ENCODE assay signal across 9 mouse cellular contexts in the genomic region with DNA sequence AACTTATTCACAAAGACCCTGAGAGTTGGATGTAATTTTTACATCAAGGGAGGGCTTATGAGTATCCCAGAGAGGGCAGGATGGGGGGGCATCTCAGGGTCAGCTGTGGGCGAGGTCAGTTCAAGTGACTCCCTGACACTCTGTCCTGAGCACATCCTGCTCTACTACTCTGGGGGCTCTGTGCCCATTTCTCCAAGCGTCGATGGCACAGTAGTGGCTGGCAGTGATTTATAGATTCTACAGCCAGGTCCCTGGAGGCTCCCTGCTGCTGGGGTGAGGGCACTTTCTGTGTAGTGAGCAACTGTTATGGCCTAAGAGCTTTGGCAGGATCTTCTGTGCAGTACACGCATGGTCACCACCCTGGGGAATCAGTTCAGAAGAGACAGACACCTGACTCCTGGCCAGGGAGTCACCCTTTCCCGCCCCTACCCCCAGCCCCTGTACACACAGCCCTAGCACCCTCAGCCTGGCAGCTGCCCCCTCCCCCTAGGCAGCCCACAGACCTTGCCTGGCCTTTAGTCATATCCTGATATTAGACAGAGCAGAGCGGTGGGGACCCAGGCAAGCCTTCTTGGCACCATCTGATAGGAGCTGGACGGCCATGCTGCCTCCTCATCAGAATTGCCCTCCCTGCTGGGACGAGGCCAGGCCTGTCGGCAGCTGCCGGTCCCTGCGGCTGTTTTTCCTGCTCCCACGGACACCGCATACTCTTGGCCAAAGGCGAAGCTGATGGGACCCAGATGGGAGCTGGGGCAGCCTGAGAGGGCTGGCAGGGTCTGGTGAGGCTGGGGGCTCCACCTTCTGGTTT. TPM values are rescaled to one million over a fixed set of nuclear protein-coding genes. Genes with fewer than 3 reads are reported as not detected.
DNase-seq lines count a peak whose midpoint lies in the region; ATAC-seq and TF ChIP-seq lines count a peak whose summit lies in the region.
"Had no signal": no experiment of that assay in that cellular context is flagged by ENCODE, and none has a peak within 500 bp of the region (broad histone marks: within the 10 kb centered on the region; RNA-seq: fewer than 3 reads in every experiment).

No protein-coding gene starts in this region.

- no peaks in the 10 kb centered on the region for H3K9me3 ChIP-seq in forebrain, embryonic 14.5 days (replicated peaks; ENCODE audit: control insufficient read depth, low read length)
- H3K9me3 ChIP-seq in midbrain, embryonic 14.5 days (ENCODE audit: control insufficient read depth, low read length), result no peaks in the 10 kb centered on the region

- H3K4me3 ChIP-seq in lung, adult 2 months (replicated peaks; ENCODE audit: extremely low read depth, low read depth, low read length), result no peak overlapping the region
- no peak overlapping the region for H3K4me3 ChIP-seq in forebrain, embryonic 14.5 days (ENCODE audit: low read depth, low read length)
- H3K4me3 ChIP-seq in midbrain, embryonic 14.5 days (replicated peaks; ENCODE audit: low read depth, low read length), result no peak overlapping the region

- no peak for TF ChIP-seq CTCF in lung, adult 2 months (IDR thresholded peaks at IDR 0.05; ENCODE audit: insufficient read depth, low read length)

- H3K36me3 ChIP-seq in forebrain, embryonic 14.5 days (ENCODE audit: control insufficient read depth, insufficient read depth, low read length), result no peaks in the 10 kb centered on the region
- H3K36me3 ChIP-seq in midbrain, embryonic 14.5 days (ENCODE audit: control insufficient read depth, insufficient read depth, low read length), result no peaks in the 10 kb centered on the region

- DNase-seq in lung, adult 18-20 months, result peak; percentile 27 to 41
- DNase-seq in lung, adult 2 months, result no peak
- peak; percentile 61 for DNase-seq in forebrain, embryonic 14.5 days (ENCODE audit: low spot score)
- DNase-seq in heart, postnatal 14 days, result peak; percentile 34 to 47
- DNase-seq in midbrain, embryonic 14.5 days, result peak; percentile 51
- DNase-seq in thymus, postnatal 0 days (ENCODE audit: low spot score), result no peak

- 53% methylated on average over 14 of the region's 14 CpGs for WGBS in lung, adult 2 months
- 55% methylated on average over 14 of the region's 14 CpGs for WGBS in forebrain, embryonic 14.5 days
- 64% methylated on average over 14 of the region's 14 CpGs for WGBS in midbrain, embryonic 14.5 days

- peak; percentile 52 for ATAC-seq in forebrain, embryonic 14.5 days
- ATAC-seq in midbrain, embryonic 14.5 days (ENCODE audit: low FRiP score, low TSS enrichment), result 0 out of 2 replicates have a peak, but pooled peaks have one; percentile 24
- ATAC-seq in frontal cortex, adult (ENCODE audit: low TSS enrichment), result no peak

- H3K9ac ChIP-seq in forebrain, embryonic 14.5 days (ENCODE audit: low read length), result no peak overlapping the region
- no peak overlapping the region for H3K9ac ChIP-seq in midbrain, embryonic 14.5 days (replicated peaks; ENCODE audit: low read length)

- H3K27me3 ChIP-seq in forebrain, embryonic 14.5 days (replicated peaks; ENCODE audit: control insufficient read depth, insufficient read depth, low read length), result no peaks in the 10 kb centered on the region
- H3K27me3 ChIP-seq in midbrain, embryonic 14.5 days (ENCODE audit: control insufficient read depth, insufficient read depth, low read length), result no peaks in the 10 kb centered on the region

- no peak overlapping the region for H3K4me2 ChIP-seq in forebrain, embryonic 14.5 days (ENCODE audit: low read length)
- H3K4me2 ChIP-seq in midbrain, embryonic 14.5 days (ENCODE audit: low read length), result no peak overlapping the region

- intact Hi-C loops in heart, postnatal 14 days (cut with DNase I), result no loop called here

- H3K4me1 ChIP-seq in lung, adult 2 months (ENCODE audit: control insufficient read depth, insufficient read depth, low read length), result no peaks in the 10 kb centered on the region
- H3K4me1 ChIP-seq in forebrain, embryonic 14.5 days (ENCODE audit: control insufficient read depth, insufficient read depth, low read length), result peaks cover 10% of the 10 kb centered on the region
- peaks cover 15% of the 10 kb centered on the region for H3K4me1 ChIP-seq in midbrain, embryonic 14.5 days (ENCODE audit: control insufficient read depth, insufficient read depth, low read length)

- no peak for TF ChIP-seq POLR2A in lung, adult 2 months (IDR thresholded peaks at IDR 0.05; ENCODE audit: borderline replicate concordance, extremely low read depth, low read depth, low read length)

- peak overlapping the region; percentile 50; the same call in 1 of the 2 replicates for H3K27ac ChIP-seq in forebrain, embryonic 14.5 days (ENCODE audit: low read depth, low read length)
- peak overlapping the region; percentile 26; the same call in 1 of the 2 replicates for H3K27ac ChIP-seq in midbrain, embryonic 14.5 days (replicated peaks; ENCODE audit: low read depth, low read length)

RNA-seq across cellular contexts. Expression of a gene that starts 2.3 kb away (rescaled TPM):
- not detected in 2 replicates for polyA plus RNA-seq in lung, adult 2 months (2012; rRNA removed)
- polyA plus RNA-seq in forebrain, embryonic 14.5 days (2014; fragmentation: Nextera tagmentation; extraction: Ambion mirVana), result not detected in 2 replicates
- total RNA-seq in heart, postnatal 14 days (2021), result not detected
- polyA plus RNA-seq in midbrain, embryonic 14.5 days (2014; fragmentation: Nextera tagmentation; extraction: Ambion mirVana), result not detected in 2 replicates
- not detected in 2 replicates for polyA plus RNA-seq in thymus, postnatal 0 days (2015; fragmentation: Nextera tagmentation; extraction: Ambion mirVana)
- total RNA-seq: layer of hippocampus, postnatal 14 days had no signal
- polyA plus RNA-seq: spleen, adult 2 months had no signal

Comparison
In these comparisons a context has a peak if more than half of its experiments do, and no peak if none do; other contexts are left out.
1. DNase-seq: peak in lung, adult 18-20 months (2 of 2), forebrain, embryonic 14.5 days (single experiment), heart, postnatal 14 days (2 of 2) and midbrain, embryonic 14.5 days (single experiment); none in lung, adult 2 months (single experiment) and thymus, postnatal 0 days (single experiment).